Mouse (Mus musculus): ENCODE results near the gene Marc2.

Marc2 gene

GRCm38 (mm10) chr1:184853922-184854321, 7.7 kb upstream of the Marc2 start:
- CTCF ChIA-PET, result no interaction called here

- CTCF ChIA-PET, result no interaction called here
Observed at GRCm38 (mm10) chr1:184853339-184853738, 7.1 kb upstream of the Marc2 start.

- CTCF ChIA-PET, result interaction anchor here (1.7 kb wide), 1 partner anchor 27 kb away, joined by 4 read pairs; no protein-coding TSS in a partner anchor
Observed at GRCm38 (mm10) chr1:184851741-184852618, 5.7 kb upstream of the Marc2 start.

GRCm38 (mm10) chr1:184851166-184851565, 4.9 kb upstream of the Marc2 start:
- CTCF ChIA-PET, result interaction anchor here (1.7 kb wide), 1 partner anchor 27 kb away, joined by 4 read pairs; no protein-coding TSS in a partner anchor

- CTCF ChIA-PET, result interaction anchor here (0.5 kb wide), 1 partner anchor 352 kb away, joined by 3 read pairs; no protein-coding TSS in a partner anchor
Observed at GRCm38 (mm10) chr1:184846973-184847372, 722 bp upstream of the Marc2 start.

GRCm38 (mm10) chr1:184845111-184846071, 860 bp downstream of the Marc2 start:
- CTCF ChIA-PET, result interaction anchor here (0.7 to 1.7 kb wide), 2 partner anchors 21 to 750 kb away, joined by 6 to 7 read pairs; no protein-coding TSS in a partner anchor

- CTCF ChIA-PET, result interaction anchor here (0.5 to 1.7 kb wide), 2 partner anchors 20 to 518 kb away, joined by 5 to 6 read pairs; no protein-coding TSS in a partner anchor
Observed at GRCm38 (mm10) chr1:184844326-184845066, 1.8 kb downstream of the Marc2 start.

GRCm38 (mm10) chr1:184837649-184838048, 8.6 kb downstream of the Marc2 start:
- CTCF ChIA-PET, result interaction anchor here (0.6 kb wide), 2 partner anchors 14 to 1496 kb away, joined by 3 read pairs; no protein-coding TSS in a partner anchor

- CTCF ChIA-PET, result interaction anchor here (0.6 kb wide), 1 partner anchor 10 kb away, joined by 16 read pairs; no protein-coding TSS in a partner anchor
Observed at GRCm38 (mm10) chr1:184836350-184836749, 9.9 kb downstream of the Marc2 start.

GRCm38 (mm10) chr1:184833499-184833898, 12.8 kb downstream of the Marc2 start:
- CTCF ChIA-PET, result no interaction called here

GRCm38 (mm10) chr1:184832211-184832610, 14.0 kb downstream of the Marc2 start:
- CTCF ChIA-PET, result no interaction called here

- CTCF ChIA-PET, result no interaction called here
Observed at GRCm38 (mm10) chr1:184829897-184830296, 16.4 kb downstream of the Marc2 start.

GRCm38 (mm10) chr1:184827175-184827701, 19.0 kb downstream of the Marc2 start:
- CTCF ChIA-PET, result no interaction called here

- CTCF ChIA-PET, result interaction anchor here (1.1 to 1.2 kb wide), 3 partner anchors 20 to 98 kb away, joined by 3 to 6 read pairs (median 4); no protein-coding TSS in a partner anchor
Observed at GRCm38 (mm10) chr1:184825093-184825492, 21.2 kb downstream of the Marc2 start.

GRCm38 (mm10) chr1:184824439-184824851, 21.8 kb downstream of the Marc2 start:
- CTCF ChIA-PET, result interaction anchor here (0.6 to 1.2 kb wide), 5 partner anchors 13 to 99 kb away, joined by 3 to 6 read pairs (median 3); no protein-coding TSS in a partner anchor

GRCm38 (mm10) chr1:184822678-184823077, 23.6 kb downstream of the Marc2 start:
- CTCF ChIA-PET, result interaction anchor here (0.7 kb wide), 1 partner anchor 1681 kb away, joined by 10 read pairs; no protein-coding TSS in a partner anchor

- CTCF ChIA-PET, result no interaction called here
Observed at GRCm38 (mm10) chr1:184817768-184818167, 28.5 kb downstream of the Marc2 start.

GRCm38 (mm10) chr1:184811716-184812250, 34.5 kb downstream of the Marc2 start:
- CTCF ChIA-PET, result interaction anchor here (0.6 kb wide), 1 partner anchor 324 kb away, joined by 3 read pairs; no protein-coding TSS in a partner anchor

GRCm38 (mm10) chr1:184810780-184811575, 35.3 kb downstream of the Marc2 start, which contains the start of gene Marc1:
Gene Marc1 (minus strand): TSS chr1:184811313.
- CTCF ChIA-PET, result interaction anchor here (0.6 kb wide), 1 partner anchor 323 kb away, joined by 3 read pairs; no protein-coding TSS in a partner anchor

Data from spleen, embryonic (tissue).